Mouse (Mus musculus) midbrain, embryonic 13.5 days (tissue): ENCODE results near the gene Pla2g2f. TPM values are rescaled to one million over a fixed set of nuclear protein-coding genes. Genes with fewer than 3 reads are reported as not detected.

Experiments
- polyA plus RNA-seq: library from polyadenylated mRNA; unstranded; fragments of >200 nt; fragmentation: Nextera tagmentation; extraction: Ambion mirVana; gene quantifications from 2 replicates; pipeline ENCODE4 v1.2.1, GENCODE M21; 2015

Gene Pla2g2f
- polyA plus RNA-seq, 1 experiment from 2014 or later, result 0.16 TPM

Other genes with a start within 250 kb of the Pla2g2f start
- 0.63 and 0.82 TPM in 2 replicates for gene Vwa5b1, start 121.7 kb downstream of the Pla2g2f start, polyA plus RNA-seq
- gene Pla2g2c, start 32.8 kb downstream of the Pla2g2f start, polyA plus RNA-seq, result 0.66 and 0.73 TPM in 2 replicates
- 2.5 and 3.1 TPM in 2 replicates for gene Ubxn10, start 20.5 kb downstream of the Pla2g2f start, polyA plus RNA-seq
- 0.07 and 0.22 TPM in 2 replicates for gene Pla2g2d, start 18.1 kb upstream of the Pla2g2f start, polyA plus RNA-seq
- gene Pla2g5, start 105.9 kb upstream of the Pla2g2f start, polyA plus RNA-seq, result 0.27 and 0.59 TPM in 2 replicates
- not detected in 2 replicates for gene Gm13030, start 116.3 kb upstream of the Pla2g2f start, polyA plus RNA-seq
- not detected in 2 replicates for gene Pla2g2e, start 120.3 kb upstream of the Pla2g2f start, polyA plus RNA-seq
- 2.4 and 2.5 TPM in 2 replicates for gene Otud3, start 156.3 kb upstream of the Pla2g2f start, polyA plus RNA-seq
- gene Rnf186, start 209.5 kb upstream of the Pla2g2f start, polyA plus RNA-seq, result 0.15 and 0.20 TPM in 2 replicates
- 0.36 and 0.50 TPM in 2 replicates for gene Tmco4, start 215.3 kb upstream of the Pla2g2f start, polyA plus RNA-seq